Mouse (Mus musculus) gastrocnemius, adult 8-10 months (tissue): ENCODE measurements around the gene Apip. TPM values are rescaled to one million over a fixed set of nuclear protein-coding genes. Genes with fewer than 3 reads are reported as not detected.
A peak's percentile ranks its signal among the peaks of the same experiment; 100 is the strongest.

Experiments
- DNase-seq, 2 experiments: peaks; one replicate each; pipeline ENCODE4 v3.0.0; 2022; ENCODE audit warnings: low spot score in 2 of 2
- total RNA-seq, 4 experiments: library from RNA; stranded (reverse); gene quantifications; 2 replicates each; pipeline ENCODE4 v1.2.4; 2022

Gene Apip
- total RNA-seq: 10 to 100 TPM; 35.8 to 44.6 (median 37.9) TPM

- peak; percentile 100 for DNase-seq
Observed at GRCm38 (mm10) chr2:103073219-103073982, at the start of gene Apip, which contains the start of gene Pdhx. Gene Apip (plus strand): TSS chr2:103073675. Gene Pdhx (minus strand): TSS chr2:103073513.

GRCm38 (mm10) chr2:103037831-103038230 lies 35.6 kb upstream of the Apip start:
- DNase-seq: no peak

- no peak for DNase-seq
Observed at GRCm38 (mm10) chr2:103040896-103041295, 32.6 kb upstream of the Apip start.

DNA sequence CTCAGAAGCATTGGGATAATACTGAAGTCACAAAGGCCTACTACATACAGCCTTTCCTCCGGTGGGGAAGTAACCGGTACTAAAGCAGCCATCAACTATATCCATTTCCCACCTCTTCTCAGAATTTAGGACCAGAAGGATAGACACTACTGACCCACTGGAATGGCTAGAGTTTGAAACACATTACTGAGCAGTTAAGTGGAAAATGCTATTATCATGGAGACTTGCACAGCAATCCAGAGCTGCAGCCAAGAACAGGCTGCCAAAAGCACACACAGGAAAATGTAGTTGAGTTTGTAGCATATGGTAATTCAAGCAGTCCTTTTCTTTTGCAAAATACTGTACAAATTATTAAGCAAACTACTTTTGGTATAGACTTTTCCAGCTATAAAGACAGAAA lies 28.2 kb upstream of the Apip start:
- no peak for DNase-seq

DNA sequence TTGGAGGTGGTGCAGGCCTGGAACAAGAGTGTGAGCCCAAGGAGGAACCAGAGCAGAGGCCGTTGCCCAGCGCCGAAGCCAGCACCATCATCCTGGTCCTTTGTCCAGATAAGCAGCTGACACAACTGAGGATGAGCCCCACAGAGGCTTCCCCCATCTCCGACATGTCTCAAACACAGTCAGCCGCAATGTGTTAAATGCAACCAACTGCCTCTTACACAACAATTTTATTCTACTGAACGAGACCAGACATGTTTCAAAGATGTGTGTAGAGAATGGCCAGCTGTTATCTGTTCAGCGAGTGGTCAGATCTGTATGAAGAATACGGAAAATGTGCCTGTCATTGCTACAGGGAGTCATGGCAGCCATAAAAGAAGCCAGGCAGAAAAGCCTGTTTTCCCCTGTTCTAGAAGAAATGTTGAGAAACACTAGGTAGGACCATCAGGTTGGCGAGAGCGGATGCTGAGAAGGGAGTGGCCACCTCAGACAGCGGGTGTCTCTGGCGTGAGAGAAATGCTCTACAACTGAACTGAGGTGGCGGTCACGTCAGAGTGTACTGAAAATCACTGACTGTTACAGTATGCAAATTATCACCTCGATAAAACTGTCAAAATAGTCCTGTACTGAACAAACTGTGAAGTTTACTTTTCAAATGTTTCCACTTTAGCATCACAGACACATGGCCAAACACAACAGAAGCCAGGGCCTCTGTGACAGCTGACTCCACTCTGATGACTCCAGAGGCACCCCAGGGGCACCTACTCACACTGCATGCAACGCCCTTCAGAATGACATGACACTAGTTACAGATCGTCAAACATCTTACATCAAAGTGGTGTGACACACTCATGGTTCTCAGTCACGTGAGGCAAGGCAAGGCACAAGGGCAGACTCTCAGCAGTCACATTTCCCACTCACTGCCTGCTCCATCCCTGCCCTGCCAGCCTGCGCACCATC lies 21.3 kb upstream of the Apip start:
- DNase-seq: no peak

DNA sequence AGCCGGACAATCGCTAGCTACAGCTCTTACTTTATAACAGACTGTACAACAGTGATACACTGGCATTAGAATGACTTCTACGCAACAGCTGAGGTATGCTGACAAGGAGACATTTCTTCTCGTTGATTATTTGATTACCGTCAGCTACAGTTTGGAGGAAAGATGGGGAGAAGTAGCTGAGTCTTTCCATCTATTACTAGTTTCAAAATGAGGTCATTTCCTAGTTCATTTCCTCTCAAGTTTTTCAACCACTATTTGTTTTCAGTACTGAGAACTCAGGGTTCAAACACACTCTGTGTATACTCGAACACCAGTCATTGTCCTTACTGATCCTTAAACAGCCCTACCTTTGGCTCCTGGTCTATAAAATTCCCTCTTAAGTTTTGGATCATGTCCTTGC lies 17.7 kb upstream of the Apip start:
- no peak for DNase-seq

DNA sequence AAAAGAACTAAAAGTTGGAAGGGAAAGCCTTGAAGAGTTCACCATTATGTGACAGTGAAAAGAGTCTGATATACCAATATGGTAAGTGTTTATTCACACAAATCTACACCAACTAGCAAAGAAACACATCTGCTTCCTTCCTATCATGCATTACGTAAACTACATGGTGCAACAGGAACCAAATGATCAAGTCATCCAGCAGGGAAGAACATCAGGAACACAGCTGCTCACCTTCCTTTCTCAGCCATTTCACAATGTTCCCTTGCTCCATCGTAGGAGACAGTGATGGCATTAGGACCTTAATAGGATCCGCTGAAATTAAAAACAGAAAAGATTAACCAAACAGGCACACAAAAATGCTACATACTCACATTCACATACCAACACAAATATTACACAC lies 15.2 kb upstream of the Apip start:
- no peak for DNase-seq

DNA sequence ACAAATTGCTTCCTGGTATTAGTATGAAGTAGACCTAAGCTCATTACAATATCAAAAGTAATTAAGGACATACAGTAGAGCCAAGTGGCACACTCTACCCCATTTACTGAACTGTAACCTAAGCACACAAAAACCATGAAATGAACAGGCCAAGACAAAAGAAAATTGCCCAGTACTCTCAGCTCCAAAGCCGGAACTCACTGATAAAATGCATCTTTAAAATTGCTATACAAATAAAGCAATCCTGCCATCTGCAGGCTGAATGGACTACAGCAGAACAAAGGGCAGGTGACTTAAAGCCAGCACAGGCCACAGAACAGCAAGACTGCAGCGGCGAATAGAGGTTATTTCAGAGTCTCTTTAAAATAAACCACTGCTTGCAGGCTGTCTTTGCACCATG lies 10.6 kb upstream of the Apip start:
- no peak for DNase-seq

- no peak for DNase-seq
Observed at GRCm38 (mm10) chr2:103066683-103067551, 6.6 kb upstream of the Apip start.

GRCm38 (mm10) chr2:103067552-103068207 lies 5.8 kb upstream of the Apip start:
- DNase-seq: no peak

DNA sequence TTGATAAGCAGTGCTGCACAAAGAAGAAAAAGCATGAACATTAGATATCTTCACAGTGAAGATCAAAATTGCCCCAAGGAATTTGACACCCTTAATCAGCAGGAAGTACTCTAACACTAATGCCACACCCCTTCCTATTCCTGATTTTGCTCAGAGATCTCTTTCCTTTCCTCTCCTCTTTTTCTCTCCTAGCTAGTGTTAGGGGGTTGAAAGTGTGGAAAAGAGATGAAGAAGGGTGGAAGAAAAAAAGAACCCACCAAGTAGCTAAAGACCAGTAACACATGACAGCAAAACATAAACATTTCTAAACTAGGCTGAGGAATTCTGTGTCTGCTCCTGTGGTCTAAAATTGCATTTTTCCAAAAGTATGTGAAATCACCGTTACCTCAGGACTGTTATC lies 4.9 kb upstream of the Apip start:
- no peak for DNase-seq

GRCm38 (mm10) chr2:103069752-103070405 lies 3.6 kb upstream of the Apip start:
- no peak for DNase-seq

- DNase-seq: no peak
Observed at GRCm38 (mm10) chr2:103070586-103070985, 2.9 kb upstream of the Apip start.

DNA sequence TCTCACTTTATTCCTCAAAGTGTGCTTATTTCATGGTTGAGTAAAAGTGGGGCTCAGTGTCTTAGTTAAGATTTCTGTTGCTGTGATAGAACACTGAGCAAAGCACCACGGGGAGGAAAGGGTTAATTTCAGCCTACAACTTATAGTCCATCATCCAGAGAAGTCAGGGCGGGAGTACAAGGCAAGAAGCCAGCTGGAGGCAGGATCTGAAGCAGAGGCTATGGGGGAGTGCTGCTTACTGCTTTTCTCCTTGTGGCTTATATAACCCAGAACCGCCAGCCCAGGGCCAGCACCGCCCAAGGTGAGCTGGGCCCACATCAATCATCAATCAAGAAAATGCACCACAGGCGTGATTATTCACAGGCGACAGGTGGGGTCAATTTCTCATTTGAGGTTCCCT lies 7.6 kb downstream of the Apip start:
- DNase-seq: no peak

- DNase-seq: no peak
Observed at GRCm38 (mm10) chr2:103081706-103082105, 8.2 kb downstream of the Apip start.

DNA sequence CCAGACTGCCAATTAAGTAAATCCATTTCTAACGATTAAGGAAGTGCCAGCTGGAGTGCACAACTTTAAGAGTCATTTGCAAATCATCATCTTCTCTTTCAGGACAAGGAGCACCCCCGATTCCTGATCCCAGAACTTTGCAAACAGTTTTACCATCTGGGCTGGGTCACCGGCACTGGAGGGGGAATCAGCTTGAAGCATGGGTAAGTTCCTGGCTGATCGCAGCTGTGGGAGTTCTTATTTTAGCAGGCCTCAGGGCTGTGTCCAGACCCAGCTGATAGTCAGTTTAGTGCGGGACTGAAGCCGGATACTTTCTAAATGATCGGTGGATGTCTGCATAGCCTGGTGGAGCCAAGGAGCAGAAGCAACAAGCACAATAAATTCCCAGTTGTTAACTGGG lies 9.4 kb downstream of the Apip start:
- DNase-seq: no peak

DNA sequence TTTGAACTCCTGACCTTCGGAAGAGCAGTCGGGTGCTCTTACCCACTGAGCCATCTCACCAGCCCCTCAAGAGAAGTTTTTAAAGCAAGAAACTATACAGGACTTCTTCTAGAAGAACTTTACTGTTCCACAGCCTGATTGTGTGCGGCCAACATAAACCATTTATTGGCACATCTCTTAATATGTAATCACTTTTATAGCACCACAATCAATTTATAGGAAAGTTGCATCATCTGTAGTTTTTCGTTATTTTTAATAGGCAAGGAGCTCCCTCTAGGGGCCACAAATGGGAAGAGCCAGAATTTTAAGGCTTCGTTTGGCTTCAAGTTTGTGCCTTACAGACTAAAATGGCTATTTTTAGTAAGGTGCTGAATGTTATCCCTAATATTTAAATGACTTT lies 11.0 kb downstream of the Apip start:
- no peak for DNase-seq

- DNase-seq: no peak
Observed at GRCm38 (mm10) chr2:103085633-103086032, 12.2 kb downstream of the Apip start.

DNA sequence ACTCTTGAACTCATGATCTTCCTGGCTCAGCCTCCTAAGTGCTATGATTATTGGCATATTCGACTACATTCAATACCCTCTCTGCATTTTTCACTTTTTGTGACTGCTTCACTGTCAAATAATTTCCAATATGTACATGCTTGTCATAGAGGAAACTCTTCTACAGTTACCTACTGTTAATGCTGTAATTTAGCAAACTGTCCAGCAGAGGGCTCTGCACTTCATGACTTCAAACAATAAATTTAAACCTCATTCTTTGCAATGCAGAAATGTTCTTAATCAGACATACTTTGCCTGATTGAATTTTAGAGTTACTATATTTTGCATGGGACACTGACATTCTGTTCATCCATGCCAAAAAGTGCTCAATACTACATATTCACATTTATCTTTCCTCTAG lies 13.0 kb downstream of the Apip start:
- no peak for DNase-seq

- DNase-seq: no peak
Observed at GRCm38 (mm10) chr2:103088099-103088498, 14.6 kb downstream of the Apip start.
